Mouse (Mus musculus): Measurements from ENCODE around the gene Cul4a.

- TF ChIP-seq USF1 (IDR thresholded peaks at IDR 0.05; ENCODE audit: low read depth) (no peak), E2F4 (IDR thresholded peaks at IDR 0.05; ENCODE audit: insufficient read depth) (no peak)
Observed at GRCm38 (mm10) chr8:13159377-13159881, 54.0 kb downstream of the Cul4a start.
